Mouse (Mus musculus): Measurements from ENCODE around the gene Csnk1d. TPM values are rescaled to one million over a fixed set of nuclear protein-coding genes. Genes with fewer than 3 reads are reported as not detected.

The Csnk1d gene
- total RNA-seq (2014; fragmentation: Nextera tagmentation) (64.0 and 86.0 TPM in 2 replicates), total RNA-seq (2017) (109 and 132 TPM in 2 replicates)

DNA sequence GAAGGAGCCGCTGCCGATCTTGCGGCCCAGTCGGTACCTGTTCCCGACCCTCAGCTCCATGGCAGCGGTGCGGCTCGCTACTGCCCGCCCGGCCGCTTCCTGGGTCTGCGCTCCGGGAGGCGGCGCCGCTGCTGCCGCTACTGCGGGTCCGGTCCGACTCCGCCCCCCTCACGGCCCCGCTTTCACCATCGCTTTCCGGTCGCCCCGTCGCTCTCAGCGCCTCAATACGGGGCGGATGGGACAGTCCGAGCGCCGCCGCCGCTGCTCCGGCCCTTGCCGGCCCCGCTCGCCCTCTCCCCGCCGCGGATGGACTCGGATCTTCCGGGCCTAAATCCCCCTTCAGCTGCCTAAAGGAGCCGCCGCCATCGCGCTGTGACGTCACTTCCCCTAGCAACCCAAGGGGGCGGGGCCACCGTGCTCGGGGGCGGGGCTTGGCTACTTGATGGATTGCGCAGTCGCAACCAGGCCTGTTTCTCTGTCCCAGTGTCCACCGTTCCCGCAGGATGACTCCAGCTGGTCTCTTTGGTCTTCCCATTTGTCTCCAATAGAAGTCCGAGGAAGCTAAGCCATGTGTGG, at the start of gene Csnk1d:
Gene Csnk1d (minus strand): TSS at position 380 of the 576 bp plus-strand sequence.
- ATAC-seq (replicated peaks; ENCODE audit: low FRiP score, low TSS enrichment, poor library complexity, severe bottlenecking): peak; percentile 34

DNA sequence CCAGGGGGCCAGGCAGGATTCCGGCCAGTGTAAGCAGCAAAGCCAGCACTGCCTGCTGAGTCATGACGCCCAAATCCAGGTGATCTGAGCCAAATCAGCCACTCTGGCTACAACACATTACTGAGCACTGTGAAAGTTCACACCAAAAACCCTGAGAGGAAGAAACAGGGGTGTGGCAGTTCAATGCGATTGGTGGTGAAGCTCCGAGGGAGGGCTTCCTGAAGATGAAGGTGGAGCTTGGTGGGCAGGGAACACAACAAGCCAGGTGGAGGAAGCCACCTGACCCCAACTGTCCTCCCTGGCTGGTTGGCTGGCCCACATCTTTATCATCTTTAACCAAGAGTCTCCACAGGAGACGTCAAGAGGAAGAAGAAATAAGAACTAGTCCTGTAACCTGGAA, 48.2 kb upstream of the Csnk1d start, which contains the start of gene Cd7:
Gene Cd7 (minus strand): TSS at position 117 of the 400 bp plus-strand sequence.
- peak; percentile 26; the same call in 1 of the 2 replicates for ATAC-seq (replicated peaks; ENCODE audit: low FRiP score, low TSS enrichment, poor library complexity, severe bottlenecking)

DNA sequence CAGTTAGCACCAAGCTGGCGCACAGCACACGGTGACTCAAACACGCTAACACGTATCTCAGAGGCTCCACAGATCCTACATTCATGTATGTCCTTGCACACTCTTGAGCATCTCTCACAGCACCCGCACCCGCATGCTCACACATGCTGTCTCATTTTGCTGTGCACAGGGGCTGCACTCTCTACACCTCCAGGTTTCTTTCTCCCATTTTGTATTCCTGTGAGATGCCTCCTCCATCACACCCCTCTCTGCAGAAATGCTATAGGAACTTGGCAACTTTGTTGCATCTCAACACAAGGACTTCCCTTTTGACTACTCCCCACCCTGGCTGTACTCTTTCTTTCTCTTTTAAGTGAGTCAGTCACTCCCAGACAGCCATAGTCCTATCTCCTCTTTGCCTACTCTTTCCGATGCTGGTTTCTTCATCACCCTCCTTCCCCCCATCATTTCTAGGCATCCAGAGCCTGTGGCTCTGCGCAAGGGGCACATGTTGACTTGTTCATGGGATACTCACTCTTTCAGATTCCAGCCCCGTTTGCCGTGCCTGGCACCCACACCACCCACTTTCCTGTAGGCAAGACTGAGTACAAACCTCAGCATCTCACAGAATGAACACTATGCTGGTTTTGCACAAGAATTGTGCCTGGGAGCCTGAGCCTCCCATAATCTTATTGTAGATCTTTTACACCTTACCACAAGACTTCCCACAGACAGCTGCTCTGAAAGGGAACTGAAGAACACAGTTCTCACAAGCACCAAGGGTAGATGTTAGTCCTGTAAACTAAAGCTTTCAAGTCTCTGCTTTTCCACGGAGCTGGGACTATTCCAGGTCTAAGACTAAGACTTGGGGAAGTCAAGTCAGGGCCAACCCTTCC, 47.5 kb upstream of the Csnk1d start:
- no peak for ATAC-seq (replicated peaks; ENCODE audit: low FRiP score, low TSS enrichment, poor library complexity, severe bottlenecking)

DNA sequence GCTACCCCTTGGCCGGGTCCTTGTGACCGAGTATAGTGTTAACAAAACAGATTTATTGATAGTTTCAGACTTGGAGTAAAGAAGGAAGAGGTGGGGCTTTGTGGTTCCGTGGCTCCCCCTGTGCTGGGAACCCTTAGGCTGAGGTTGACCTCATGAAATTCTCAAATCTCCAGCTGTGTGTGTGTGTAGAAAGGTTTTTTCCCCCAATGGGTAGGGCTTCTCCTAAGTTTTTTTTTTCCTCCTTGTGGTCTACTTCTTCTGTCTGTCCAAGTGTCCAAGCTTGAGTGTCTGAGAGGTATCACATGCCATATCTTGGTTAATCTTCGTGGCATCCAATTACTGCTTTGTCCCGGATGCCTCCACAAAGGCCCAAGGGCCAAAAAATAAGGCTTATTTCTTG, 42.0 kb upstream of the Csnk1d start:
- ATAC-seq (replicated peaks; ENCODE audit: low FRiP score, low TSS enrichment, poor library complexity, severe bottlenecking): no peak

DNA sequence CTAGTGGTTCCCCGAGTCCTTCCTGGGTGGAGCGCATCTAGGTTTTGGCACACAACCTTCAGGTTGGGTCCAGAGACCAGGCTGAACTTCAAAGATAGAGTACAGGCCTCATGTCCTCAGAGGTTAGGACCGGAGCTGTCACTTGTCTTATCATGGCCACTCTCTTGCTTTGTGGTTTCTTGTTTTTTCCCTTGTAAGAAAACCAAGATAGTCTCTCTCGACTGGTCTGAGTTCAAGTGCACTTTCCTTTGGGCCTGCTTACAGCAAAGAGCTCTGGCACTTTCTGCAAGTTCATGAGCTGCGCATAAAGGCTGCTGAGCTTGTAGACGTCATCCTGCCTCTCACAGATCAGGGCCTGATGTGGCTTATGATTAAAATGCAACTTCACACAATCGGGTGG, 36.1 kb upstream of the Csnk1d start:
- ATAC-seq (replicated peaks; ENCODE audit: low FRiP score, low TSS enrichment, poor library complexity, severe bottlenecking): peak; percentile 90

DNA sequence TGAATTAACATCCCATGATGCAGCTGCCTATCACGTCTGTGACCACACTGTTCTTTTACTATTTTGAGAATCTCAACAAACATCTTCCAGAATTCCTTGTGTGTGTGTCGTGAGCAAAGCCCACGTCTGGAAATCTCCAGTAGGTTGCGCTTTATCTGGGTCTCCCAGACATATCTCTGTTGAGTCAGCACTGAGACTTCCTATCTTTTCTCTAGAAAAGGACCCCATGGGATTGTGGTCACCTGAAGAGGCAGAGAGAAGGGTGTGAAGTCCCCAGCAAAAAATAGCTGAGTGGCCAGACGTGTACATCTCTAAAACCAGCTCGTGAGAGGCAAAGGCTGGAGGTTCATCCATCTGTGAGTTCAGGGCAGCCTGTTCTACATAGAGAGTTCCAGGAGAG, 33.0 kb upstream of the Csnk1d start:
- no peak for ATAC-seq (replicated peaks; ENCODE audit: low FRiP score, low TSS enrichment, poor library complexity, severe bottlenecking)

DNA sequence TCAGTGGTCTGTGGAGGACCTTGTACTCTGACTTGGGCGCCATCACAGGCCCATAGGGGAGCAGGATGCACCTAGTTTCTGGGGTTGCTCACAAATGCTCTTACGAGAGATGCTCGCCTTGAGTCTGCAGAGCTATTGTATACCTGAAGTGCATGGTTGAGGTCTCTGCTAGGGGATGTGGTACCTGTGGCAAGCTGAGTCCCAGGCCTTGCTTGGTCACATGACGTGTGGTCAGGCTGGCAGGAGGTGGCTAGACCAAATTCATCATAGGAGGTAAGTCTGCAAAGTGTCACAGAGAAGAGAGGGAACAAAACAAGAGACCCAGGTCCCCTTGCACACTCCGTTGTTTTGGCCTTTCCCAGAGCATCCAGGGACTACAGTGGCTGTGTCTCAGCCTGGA, 28.4 kb upstream of the Csnk1d start:
- ATAC-seq (replicated peaks; ENCODE audit: low FRiP score, low TSS enrichment, poor library complexity, severe bottlenecking): no peak

DNA sequence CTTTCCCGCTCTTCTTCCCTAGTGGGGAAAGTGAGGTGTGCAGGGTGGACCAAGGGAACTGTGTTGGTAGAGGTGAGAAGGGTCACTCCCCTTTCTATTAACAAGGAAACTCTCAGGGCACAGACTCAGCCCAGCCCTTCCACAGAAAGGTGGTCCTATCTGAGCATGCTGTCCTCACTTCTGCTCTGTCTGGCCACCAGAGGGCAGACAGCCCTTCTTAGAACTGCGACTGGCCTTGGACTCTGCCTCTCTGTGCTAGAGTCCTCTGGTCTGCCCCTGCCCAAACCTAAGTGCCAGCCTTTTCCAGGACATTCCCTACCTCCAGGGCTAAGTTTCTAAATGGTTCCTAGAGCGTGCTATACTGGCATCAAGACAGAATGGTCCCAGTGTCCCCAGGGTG, 26.6 kb upstream of the Csnk1d start:
- ATAC-seq (replicated peaks; ENCODE audit: low FRiP score, low TSS enrichment, poor library complexity, severe bottlenecking): peak; percentile 88

DNA sequence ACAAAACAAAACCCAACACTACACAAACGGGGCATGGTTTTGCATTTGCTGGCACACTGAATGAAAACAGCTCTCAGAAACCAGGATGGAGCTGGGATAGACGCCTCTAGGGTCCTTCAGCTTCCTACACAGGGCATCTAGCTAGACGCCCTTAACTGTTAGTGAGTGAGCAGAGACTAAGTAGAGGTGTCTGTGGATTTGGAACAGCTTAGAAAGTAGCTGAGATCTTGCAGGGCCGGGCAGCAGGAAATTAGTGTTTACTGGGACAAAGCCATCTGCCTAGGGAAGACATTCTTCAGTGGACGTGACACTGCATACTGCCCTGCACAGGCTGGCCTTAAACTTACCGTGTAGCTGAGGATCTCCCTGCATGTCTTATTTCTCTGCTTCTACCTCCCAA, 24.3 kb upstream of the Csnk1d start:
- ATAC-seq (replicated peaks; ENCODE audit: low FRiP score, low TSS enrichment, poor library complexity, severe bottlenecking): no peak

DNA sequence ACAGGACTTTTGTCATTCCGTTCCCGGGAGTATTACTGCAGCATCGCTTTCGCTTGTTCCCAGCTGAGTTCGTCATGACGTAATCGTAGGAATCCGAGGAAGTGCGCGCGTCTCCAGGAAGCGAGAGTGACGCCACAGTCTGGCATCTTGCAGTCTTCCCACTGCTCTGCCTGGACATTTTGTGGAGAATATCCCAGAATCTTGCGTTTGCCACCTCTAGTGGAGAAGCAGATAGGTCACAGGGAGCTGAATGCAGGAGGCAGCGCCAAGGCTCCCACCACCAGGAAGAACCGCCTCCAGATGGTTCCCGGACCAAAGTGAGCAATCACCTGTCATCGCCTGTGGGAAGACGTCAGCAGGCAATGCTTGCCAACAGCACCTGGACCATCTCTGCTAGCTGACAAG, 23.8 kb upstream of the Csnk1d start:
- ATAC-seq (replicated peaks; ENCODE audit: low FRiP score, low TSS enrichment, poor library complexity, severe bottlenecking): no peak

DNA sequence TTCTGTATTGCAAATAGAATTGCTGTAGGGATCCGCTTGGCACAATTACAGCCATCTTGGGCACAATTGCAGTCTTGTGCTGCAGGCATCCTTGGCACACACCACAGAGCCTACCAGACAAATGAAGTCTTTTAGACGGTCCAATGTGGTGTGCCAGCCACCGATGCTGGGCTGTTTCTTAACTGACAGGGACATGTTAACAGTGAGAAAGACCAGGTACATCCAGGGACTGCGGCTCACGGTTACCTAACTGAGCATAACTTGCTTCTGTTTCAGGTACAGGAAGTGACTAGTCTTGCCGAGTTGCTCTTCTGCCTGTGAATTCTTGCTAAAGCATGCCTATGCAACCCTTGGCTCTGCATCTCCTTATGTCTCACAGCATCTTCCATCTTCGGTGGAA, 22.5 kb upstream of the Csnk1d start:
- no peak for ATAC-seq (replicated peaks; ENCODE audit: low FRiP score, low TSS enrichment, poor library complexity, severe bottlenecking)

DNA sequence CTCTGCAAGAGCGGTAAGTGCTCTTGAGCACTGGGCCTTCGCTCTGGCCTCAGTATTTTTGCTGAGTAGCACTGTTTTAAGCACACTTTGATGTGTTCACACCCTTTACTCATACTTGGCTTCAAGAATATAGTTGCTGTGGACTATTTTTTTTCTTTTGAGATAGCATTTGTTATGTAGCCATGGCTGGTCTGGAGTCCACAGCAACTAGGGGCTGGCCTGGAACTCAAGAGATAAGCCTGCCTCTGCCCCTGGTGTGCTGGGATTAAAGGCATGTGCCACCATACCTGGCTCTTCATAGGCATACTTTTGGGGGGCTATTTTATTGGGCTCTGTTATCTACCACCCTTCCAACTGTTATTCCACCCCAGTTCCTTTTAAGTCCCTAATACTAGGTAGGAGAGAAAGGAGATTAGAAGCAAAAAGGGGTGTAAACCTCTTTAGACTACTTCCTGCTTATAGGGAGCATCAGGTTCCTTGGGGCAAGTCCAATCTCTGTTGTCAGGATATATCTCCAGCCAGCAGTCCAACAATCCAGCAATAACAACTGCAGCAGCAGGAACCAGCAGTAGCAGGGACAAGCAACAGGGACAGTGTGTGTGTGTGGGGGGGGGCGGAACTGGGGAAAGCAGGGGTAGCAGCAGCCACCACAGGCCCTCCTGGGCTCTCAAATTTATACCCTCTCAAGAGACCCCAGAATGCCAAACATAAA, 19.1 kb upstream of the Csnk1d start:
- peak; percentile 82 for ATAC-seq (replicated peaks; ENCODE audit: low FRiP score, low TSS enrichment, poor library complexity, severe bottlenecking)

DNA sequence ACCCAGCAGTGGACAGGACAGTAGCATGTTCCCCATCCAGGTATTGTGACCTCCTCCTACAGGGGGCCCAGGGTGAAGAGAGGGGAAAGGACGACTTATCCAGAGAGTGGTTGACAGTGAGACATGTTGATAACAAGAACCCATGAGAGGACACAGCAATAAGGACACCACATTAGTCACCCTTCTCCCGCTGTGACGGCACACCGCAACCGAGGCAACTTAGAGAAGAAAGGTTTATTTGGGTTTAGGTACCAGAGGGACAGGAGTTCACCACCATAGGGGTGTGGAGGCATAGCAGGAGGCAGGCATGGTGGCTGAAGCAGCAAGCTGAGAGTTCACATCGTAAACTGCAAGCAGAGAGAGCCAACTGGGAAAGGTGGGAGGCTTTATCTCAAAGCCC, 15.1 kb upstream of the Csnk1d start:
- 0 out of 2 replicates have a peak, but pooled peaks have one; percentile 19 for ATAC-seq (replicated peaks; ENCODE audit: low FRiP score, low TSS enrichment, poor library complexity, severe bottlenecking)

DNA sequence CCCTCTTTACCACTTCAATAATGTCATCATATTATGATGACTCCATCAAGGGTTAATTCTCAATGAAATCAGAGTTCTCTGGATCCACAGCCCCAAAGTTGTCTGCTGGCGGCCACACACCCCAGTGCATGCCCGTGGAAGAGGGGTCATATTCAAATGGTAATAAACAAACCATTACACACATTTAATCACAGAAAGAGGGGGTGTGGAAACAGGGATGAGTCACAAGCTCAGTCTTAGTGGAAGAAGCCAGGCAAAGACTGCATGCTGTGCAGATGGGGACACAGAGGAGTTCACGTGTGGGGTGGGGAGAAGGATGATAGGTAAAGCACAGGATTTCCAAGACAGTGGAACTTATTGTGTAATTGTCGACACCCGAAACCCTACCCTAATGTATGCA, 13.2 kb upstream of the Csnk1d start:
- ATAC-seq (replicated peaks; ENCODE audit: low FRiP score, low TSS enrichment, poor library complexity, severe bottlenecking): no peak

DNA sequence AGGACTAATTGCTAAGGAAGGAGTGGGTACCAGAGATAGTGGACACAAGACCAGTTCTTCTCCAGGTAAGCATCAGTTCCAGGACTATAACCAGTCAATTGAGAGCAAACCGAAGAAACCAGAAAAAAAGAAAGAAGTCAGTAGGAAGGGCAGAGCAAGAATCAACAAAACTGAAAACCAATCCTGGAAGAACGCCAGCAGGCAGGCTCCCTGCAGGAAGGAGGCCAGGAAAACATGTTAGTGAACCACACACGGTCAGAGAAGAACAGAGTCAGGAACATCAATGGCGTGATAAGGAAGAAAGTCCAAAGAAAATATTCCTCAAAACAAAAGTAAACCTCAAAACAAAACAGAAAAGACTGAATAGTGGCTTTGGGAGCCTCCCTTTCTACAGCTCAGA, 10.8 kb upstream of the Csnk1d start:
- ATAC-seq (replicated peaks; ENCODE audit: low FRiP score, low TSS enrichment, poor library complexity, severe bottlenecking): no peak

DNA sequence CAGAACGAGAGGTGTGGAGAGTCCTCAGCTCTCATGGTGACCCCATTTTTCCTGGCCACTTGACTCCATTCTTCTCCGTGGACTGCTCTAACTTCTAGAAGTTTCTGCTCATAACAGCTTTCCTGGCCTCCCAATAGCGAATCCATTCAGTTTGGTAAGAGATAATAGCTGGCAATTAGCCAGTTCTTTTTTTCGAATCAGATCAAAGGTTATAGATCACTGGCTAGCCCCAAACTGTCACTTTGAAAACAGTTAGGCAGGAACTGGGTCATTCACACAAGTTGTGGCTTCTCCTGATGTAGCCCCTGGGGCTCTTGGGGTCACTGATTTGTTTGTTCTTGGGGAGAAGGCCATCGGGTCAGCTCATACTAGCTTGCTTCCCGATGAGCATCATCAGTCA, 3.6 kb upstream of the Csnk1d start:
- no peak for ATAC-seq (replicated peaks; ENCODE audit: low FRiP score, low TSS enrichment, poor library complexity, severe bottlenecking)

DNA sequence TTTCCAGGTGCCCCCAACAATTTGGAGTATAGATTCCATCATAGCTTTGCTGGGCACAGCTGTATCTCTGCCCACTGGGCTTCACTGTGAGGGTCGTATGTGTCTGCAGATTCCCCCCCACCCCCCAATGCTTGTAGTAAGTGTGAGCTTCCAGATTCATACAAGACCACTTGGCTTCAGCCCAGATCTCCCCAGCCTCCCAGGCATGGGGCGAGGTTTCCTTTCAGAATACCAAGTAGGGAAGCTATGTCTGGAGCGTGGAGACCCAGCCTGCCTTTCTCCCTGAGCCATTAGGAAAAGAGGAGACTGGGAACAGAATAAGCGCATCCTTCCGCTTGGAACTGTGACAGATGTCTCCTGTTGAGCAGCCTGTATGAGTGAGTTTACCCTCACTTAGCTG, 2.5 kb upstream of the Csnk1d start:
- no peak for ATAC-seq (replicated peaks; ENCODE audit: low FRiP score, low TSS enrichment, poor library complexity, severe bottlenecking)

DNA sequence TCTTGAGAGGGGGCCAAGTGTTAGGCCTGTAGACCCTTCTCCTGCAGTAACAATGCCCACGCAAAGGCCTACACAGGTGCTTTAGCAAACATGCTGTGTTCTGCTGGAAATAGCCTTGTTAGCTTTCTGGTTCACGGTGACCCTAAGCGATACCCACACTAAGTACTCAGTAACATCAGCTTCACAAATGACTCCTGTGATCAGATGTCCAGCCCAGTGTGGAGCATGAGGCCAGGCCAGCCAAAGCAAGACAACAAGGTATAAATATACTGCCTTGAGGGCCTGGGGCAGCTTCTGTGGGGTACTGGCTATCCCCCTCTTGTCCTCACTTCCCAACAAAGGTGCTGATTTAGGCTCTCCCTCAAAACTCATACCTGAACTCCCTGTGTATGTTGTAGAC, 1.9 kb upstream of the Csnk1d start:
- ATAC-seq (replicated peaks; ENCODE audit: low FRiP score, low TSS enrichment, poor library complexity, severe bottlenecking): no peak

DNA sequence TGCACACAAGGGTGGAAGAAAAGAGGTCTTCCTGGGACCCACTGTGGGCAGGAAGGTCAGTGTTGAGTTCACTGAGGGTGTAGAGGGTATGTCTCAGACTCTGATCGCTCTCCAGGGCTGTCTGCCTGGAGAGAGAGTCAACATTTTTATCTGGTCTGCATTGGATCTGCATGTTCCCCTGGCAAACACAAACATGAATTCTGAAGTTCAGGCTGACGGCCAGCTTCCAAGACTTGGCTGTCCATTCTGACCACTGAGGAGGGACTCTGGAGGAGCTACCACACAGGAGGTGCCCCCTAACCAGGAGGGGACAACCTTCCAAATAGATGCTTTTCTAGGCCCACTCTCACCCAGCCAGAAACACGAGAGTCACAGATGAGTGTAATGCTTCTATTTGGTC, 661 bp upstream of the Csnk1d start:
- ATAC-seq (replicated peaks; ENCODE audit: low FRiP score, low TSS enrichment, poor library complexity, severe bottlenecking): no peak

DNA sequence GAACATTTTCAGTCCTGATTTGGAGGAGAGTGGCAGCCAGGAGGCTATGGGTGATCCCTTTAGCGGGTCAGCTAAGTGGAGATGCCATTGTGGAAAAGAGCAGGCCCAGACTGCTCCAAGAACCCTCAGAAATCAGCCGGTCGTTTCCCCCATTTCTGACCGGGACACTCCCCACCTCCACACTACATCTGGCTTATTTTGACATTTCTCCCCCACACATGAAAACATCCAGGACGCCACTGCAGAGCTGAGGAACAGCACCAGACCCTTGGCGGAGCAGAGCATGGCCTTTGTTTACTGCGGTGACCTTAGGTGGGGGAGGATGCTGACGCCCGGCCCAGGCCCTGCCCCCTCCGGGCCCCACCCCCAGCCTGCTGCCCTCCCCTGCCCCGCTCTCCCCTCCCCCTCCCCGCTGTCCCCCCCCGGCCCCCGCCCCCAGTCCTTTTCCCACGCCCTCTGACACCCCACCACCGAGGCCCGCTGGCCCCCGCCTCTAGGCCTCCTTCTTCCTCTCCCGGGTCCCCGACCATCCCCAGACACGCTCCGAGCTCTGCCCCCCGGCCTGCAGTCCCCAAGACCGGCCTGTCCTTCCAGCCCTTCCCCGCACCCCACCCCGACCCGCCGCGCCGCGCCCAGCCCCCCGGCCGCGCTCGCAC, 876 bp downstream of the Csnk1d start:
- ATAC-seq (replicated peaks; ENCODE audit: low FRiP score, low TSS enrichment, poor library complexity, severe bottlenecking): 0 out of 2 replicates have a peak, but pooled peaks have one; percentile 27
